Mouse (Mus musculus) neutrophil, adult 5-6 weeks (primary cell): ENCODE data around the gene Pdzd2. TPM values are rescaled to one million over a fixed set of nuclear protein-coding genes. Genes with fewer than 3 reads are reported as not detected.

Experiments
- ATAC-seq: fragments of 151-379, 151-347 bp; 2 replicates; pipeline ENCODE4 v1.8.0; 2017; ENCODE audit warnings: mild to moderate bottlenecking, moderate TSS enrichment; ENCODE audit not compliant: insufficient number of reproducible peaks, poor library complexity, low FRiP score, severe bottlenecking; ENCODE audit errors: extremely low read depth
- total RNA-seq: library from RNA; stranded (forward); fragments of 200-1000 nt; gene quantifications from 2 replicates; pipeline ENCODE4 v1.2.3, GENCODE M21; 2017

Gene Pdzd2
- total RNA-seq, 1 experiment from 2014 or later, result 4.1 TPM

DNA sequence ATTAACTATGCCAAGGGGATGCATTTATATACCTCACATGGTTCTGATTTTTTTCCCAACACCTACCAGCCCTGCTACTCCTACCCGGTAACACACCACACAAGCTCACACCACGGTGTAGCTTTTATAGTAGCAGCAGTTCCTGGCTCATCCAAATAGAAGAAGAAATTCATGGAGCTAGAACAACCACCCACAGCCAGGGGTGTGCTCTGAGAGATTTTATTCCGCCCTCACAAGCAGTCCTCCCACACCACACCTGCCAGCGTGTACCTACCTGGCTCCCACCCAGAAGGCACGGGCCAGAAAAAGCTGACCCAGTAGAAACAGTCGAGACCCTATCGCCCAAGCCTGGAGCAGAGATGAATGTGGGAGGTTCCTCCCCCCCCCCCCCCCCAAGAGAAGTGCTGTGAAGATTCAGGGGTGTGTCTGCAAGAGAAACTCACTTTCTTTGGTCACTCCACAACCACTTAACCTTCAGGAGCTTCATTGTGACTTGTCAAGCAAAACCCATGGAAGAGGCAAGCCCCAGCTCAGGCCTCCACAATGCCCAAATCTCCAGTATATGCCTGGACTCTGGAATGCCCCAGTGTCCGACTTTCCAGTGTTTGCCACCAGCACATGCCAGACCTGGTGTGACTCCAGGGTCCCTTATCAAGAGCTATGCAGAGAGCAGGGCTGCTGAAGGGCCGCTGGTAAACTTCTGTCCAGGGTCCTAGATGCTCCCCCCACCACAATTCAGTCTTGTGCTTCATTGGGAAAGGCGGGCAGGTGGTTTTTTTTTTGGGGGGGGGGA is 1.2 kb downstream of the Pdzd2 start:
- ATAC-seq, result no peak

DNA sequence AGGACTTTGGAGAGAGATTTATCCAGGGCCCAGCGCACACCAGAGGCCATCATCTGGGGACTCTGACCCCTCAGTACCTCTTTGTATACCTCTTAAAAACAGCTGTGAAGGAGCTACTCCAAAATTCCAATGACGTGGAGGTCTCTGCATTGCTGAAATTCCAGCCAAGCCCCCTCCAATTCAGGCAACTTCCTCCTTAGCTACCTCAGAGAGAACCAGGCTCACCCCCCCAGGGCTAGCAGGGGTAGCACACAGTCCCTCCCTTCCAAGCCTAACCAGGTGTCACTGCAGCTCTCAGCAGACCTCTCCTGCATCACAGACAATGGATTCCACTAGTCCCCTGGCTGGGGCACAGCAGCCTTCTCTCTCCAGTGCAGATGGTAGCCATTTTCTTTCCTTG is 4.5 kb downstream of the Pdzd2 start:
- no peak for ATAC-seq

DNA sequence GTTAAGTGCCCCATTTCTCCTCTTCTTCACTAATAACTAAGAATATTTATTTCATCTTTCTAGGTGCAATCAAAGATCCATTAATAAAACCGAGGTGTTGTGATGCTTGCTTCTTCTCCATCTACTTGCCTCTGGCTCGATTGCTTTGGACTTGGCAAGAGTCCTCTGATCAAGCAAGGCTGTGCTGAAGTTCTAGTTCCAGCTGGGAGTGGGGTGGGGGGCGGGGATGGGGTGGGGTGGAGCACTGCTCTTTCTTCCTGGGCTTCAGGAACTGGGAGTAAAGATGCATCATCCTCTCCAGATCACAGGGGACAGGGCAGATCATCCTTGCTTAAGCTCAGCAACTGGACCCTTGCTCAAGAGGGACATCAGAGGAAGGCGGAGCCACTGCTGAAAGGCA is 5.5 kb downstream of the Pdzd2 start:
- ATAC-seq, result no peak

DNA sequence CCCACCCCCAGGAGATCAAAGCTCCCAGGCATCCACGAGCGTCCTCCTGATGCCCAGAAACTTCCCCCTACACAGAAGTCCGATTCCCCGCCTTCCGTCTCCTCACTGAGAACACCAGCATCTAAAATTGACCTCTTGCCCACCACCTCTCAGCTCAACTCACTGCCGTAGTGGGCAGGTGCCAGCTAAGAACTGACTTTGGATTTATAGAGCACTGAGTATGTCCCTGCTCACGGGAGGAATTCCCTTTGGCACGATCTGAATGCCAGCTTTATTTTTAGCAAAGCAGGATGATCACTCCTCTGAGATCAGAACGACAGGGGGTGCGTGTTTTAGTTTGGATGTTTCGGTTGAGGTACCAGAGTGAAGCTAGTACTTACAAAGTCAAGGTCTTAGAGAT is 7.1 kb downstream of the Pdzd2 start:
- ATAC-seq, result no peak

DNA sequence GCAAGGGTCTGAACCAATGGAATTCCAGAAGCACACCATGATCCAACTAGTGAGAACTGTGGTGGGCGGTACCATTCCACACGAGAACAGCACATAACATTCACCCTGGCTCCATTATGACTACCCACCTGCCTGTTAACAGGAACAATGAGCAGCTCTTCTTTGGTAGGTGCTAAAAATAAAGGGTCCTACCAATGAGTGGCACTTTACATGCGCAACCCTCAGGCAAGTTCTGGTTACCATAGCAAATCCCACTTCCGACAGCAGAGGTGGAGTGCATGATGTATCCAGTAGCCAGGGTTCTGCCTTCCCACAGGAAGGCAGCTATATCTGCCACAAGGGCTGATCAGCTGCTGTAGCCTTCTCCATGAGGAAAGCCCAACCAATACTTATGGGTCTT is 11.3 kb downstream of the Pdzd2 start:
- no peak for ATAC-seq

DNA sequence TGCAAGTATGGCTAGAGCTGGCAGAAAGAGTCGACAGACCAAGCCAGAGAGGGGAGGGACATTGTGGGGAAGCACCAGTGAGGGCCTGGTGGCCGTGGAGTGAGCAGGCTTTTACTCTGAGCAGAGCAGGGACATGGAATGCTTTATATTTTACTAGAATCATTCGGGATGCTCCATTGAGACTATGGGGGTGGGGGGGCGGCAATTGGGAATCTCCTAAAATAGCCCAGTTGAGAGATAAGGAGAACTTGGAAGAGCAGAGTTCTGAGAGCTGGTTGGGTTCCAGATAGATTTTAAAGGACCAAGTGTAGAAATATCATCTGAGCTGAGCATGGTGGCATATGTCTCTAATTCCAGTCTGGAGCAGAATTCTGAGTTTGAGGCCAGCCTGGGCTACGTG is 14.5 kb downstream of the Pdzd2 start:
- no peak for ATAC-seq

DNA sequence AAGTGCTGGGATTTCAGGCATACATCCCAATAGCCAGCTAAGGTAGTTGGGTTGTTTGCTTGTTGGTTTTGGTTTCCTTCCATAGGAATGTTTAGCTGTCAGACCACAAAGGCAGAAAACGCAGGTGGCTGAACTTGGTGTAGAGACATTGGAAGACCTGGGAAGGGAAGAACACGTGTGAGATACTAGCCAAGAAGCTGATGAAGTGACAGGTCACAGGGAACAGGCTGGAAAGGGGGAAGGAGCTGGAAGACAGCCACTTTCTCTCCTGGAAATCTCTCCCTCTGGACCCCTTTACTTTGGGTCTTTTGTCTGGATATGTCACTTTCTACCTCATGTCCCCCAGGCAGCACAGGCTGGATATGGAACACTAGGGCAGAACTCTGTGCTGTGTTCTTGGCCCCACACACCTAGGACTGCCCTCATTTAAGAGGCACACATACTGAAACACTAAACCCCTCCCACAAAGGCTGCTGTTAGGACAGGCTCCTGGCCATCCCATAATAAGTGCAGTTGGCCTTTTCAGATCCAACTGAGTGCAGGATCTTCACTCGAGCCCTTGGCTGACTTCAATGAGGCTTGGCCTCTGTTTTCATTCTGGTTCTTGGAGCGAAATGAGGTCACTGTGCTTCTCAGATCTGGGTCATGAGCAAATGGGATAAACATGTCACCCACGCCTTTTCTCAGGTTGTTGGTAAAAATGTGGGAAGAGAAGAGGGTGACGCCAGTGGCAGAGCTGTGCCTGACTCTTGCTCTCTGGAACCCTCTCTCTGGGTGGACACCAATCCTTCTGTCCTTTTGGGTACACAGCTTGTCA is 17.8 kb downstream of the Pdzd2 start:
- ATAC-seq, result no peak

DNA sequence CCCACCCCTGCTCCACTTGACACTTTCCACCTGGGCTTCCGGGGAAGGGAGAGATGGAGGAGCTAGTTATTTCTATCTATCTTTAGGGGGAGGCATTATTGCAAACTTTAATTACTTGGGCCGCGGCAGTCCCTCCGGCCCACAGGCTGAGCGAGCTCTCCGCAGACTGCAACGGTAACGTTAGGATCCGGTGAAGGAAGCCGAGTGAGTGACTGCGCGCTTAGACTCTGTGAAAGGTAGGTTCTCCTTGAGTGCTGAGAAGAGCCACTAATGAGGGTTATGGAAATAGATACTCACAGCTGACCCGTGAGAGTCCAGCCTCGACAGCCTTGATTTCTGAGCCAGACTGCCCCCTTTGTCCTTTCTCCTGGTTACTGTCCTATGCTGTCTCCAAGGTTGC is 20.9 kb downstream of the Pdzd2 start:
- no peak for ATAC-seq

DNA sequence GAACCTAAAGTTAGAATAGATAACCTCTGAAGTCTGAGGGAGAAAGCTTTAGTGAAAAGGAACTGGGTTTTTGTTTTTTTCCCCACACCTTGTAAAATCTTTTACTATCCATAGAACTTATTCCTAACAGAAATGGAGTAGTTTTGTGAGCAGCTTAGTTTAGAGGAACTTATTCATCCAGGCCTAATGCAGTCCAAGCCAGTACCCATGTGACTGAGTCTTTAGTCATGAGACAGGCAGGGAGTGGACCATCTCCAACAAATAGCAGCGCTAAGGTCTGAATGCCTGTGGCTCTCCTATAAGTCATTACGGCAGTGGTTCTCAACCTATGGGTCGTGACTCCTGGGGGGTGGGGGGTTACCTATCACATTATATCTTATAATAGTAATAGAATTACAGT is 22.3 kb downstream of the Pdzd2 start:
- no peak for ATAC-seq

DNA sequence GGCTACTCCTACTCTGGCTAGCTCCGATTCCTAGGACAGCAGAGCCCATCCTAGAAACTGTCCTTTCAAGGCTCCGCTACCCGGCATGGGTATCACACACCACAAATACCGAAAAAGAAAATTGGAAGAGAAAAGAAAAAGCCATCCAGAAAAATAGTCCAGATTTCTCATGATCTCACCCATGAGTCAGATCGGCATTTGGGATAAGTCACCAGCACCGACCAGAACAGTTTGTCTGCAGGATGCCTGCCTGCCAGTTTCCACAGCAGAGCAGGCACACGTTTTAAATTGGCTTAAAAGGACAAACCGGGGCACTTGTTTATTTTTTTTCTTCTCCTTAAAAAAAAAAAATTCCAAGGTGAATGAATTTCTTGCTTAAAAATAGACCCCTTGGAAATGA is 22.8 kb downstream of the Pdzd2 start:
- ATAC-seq, result no peak

DNA sequence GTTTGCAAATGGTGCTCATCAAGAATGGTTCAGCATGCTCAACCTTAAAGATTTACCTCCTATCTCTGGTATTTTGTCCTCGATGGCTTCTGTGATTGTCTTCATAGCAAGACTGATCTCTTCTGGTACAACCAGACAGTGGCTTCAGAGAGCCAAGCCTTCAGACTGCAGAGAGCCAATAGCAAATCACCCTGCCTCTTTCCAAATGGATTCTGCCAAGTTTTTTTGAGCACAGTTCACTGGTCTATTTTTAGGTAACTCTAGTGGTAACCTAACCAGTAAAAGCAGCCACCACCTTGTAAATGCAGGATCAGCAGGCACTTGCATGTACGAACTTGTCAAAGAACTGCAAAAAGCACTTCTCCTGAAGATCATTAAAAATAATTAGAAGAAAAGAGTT is 25.4 kb downstream of the Pdzd2 start:
- ATAC-seq, result no peak

DNA sequence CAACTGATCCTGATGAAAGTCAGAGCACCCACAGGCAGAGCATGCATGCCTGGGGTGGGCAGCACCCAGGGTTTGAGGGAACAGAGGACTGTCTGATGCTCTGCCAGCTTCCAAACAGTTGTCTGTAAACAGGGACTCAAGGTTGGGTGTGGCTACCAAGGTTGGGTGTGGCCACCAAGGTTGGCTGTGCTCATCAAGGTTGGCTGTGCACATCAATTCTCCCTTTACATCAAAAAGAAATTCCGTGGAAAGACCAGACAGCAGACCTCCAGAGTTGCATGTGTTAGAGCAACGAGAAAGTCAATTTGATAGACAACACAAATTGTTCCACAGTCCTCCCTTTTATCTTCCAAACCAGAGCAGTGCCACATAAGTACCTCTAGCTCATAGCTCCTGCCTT is 26.5 kb downstream of the Pdzd2 start:
- no peak for ATAC-seq

DNA sequence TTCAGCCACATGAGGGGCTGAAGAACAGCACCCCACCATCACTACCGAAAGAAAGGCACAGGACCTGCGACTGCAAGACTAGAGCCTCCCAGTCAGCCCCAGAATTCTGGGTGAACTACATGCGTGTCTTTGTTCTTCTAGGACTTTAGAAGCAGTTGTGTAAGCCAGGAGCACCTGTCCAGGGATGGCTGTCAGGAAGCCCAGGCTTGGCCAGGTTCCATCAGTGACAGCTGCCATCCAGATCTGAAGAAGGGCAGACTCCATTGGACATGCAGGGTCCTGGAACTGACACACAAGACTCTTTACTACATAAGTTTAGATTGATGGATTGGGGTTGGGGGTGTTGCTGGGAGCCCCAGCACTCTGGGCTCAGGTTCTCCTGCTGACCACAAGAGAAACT is 29.7 kb downstream of the Pdzd2 start:
- no peak for ATAC-seq

DNA sequence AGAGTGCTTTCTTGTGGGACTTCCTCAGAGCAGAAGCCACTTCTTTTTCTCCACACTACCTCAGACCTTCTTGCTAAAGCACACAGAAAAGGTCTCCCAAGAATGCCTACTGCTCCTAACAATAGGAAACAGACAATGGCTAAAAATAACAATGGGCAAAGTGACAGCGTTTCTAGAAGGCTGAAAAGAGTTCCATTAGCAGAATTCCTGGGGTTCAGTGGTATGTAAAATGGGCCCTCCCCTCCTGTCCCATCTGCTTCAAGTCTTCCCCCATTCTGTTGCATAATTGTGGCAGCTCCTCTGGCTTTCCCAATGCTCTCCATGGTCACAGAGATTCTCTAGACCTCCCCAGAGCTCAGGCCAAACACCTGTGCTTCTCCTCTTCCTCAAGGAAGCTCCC is 31.4 kb downstream of the Pdzd2 start:
- ATAC-seq, result no peak

DNA sequence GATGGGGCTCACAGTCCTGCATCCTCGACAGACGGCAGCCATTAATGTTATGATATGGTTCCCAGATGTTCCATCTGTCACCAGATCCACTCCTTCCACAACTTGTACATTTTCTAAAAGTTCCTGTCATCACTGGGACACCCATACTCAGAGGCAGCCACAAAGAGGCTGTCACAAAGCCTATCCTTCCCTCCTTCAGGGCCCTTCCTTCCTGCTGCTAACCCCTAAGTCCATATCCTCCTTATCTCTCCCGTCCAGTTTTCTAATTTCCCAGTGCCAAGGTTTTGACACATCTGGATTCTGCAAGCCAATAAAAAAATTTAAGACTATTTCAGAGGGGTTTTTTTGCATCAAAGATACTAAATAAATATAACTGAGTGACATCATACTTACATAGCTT is 32.8 kb downstream of the Pdzd2 start:
- ATAC-seq, result no peak

DNA sequence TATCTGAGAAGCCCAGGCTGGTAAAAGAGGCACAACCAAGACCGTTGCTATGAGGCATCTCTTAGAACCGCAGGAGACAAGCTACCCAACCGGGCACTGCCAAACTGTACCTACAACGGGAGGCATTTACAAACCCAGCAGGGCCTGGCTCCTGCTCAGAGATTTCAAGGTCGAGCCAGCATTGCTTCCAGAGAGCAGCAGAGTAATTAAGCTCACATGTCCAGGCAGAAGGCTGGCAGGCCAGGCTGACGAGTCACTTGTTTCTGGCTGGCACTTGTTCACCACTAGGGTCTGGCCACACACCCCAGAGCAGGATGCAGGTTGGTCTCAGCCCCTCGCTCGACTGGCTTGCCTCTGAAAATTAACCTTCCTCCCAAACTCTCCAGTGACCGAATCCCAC is 39.4 kb downstream of the Pdzd2 start:
- ATAC-seq, result no peak

DNA sequence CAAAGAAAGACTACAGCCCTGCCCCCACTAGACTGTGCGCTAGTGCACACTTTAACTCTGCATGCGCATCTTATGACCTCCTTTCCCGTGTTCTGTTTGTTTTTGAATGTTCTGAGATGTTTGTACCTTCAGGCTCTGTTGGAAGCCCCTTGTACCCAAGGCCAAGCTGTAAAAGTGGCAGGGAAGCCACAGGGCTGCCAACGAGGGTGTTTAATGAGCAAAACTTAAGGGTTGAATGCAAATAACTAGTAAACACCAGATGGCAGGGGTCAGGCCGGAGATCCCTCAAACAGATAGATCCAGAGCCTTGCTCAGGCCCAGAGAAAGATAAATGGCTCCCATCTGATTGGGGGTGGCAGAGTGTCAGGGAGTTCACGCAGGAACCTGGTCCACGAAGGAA is 42.0 kb downstream of the Pdzd2 start:
- no peak for ATAC-seq

DNA sequence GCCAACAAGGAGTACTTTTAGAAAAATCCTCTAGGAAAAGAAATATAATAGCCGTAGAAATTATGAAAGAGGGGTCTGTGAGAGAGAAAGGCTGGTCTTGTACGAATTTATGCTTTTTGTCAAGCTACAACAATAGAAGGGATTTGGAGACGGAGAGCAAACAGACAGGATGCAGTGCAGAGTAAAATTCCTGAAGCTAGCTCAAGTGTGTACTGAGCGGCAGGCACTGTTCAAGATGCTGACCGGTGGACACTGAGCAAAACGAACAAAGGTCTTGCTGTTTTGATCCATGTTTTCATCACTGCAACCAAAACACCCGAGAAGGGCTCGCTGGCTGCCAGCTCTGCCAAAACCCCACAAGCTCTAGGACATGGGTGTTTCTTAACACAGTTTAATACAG is 42.8 kb downstream of the Pdzd2 start:
- ATAC-seq, result no peak

DNA sequence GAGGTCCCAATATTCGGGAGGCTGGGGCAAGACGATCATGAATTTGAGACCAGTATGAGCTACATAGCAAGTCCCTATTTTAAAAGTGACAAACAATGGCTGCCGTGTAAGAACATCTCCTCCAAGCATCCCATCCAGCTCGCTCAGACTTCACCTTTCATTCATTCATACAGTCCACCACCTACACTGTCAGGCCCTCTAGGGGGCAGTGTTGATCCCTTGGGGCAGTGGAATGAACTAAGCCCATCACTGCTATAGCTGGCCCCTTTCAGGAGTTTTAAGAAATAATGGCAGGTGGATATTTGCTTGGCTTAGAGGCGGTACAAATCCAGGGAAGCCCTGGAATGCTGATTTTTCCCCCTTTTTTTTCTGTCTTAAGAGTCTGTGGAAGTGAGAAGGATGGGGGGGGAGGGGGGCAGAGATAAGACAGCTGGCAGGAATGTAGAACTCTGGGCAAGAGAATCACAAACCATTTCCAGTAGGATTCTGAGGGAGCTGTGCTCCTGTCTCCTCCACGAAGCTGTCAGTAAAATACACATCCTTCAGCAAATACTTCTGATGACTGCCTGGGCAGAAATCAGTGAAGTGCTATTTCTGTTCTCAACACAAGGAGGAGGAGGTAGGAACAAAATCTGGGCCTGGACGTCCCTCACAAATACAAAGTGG is 49.9 kb downstream of the Pdzd2 start:
- no peak for ATAC-seq

DNA sequence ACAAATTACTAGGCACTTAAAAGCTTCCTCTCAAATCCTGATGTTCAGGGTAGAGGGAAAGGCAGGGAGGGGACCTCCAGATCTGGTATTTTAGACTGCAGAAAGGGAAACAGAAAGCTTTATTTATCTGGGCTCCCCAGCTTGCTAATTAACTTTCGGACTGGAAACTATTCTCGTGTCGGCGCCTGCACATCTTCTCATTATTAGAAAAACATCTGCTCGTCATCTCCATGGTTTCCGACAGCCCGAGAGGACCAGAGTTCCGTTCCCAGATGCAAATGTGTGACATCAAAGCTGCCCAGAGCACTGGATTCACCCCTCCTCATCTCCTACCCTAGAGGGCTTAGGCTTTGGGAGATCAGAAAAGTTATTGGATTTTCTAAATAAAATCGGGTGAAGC is 57.2 kb downstream of the Pdzd2 start:
- no peak for ATAC-seq
